Mouse (Mus musculus) bone marrow, adult 2 months (tissue): ENCODE data around the gene Tulp3.

Source experiments
- CTCF ChIP-seq: fragments of 200-500 bp; IDR thresholded peaks from 2 replicates; pipeline ENCODE4 v1.5.1; 2011; ENCODE audit warnings: low read length, control low read depth; ENCODE audit not compliant: control insufficient read depth, insufficient read depth
- POLR2A ChIP-seq: fragments of 200-500 bp; IDR thresholded peaks from 2 replicates; pipeline ENCODE4 v1.6.1; 2011; ENCODE audit warnings: low read depth, mild to moderate bottlenecking, control low read depth, low read length, borderline replicate concordance; ENCODE audit not compliant: control insufficient read depth

DNA sequence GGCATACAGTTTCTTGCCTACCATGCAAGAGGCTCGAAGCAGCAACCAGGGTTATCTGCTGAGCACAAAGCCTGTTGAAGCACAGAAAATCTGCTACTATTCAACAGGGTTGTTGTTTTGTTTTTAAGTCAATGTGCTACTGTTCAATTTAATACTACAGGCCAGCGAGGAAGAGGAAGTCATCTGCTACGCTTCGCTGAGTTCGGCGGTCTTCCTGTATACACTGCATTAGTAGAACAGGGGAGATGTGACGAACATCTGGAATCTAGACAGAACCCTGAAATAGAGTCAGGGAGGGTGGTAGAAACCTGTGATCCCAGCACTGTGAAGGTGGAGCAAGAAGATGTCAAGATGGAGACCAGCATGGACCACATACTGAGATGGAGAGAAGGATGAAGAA lies 28.1 kb upstream of the Tulp3 start:
- TF ChIP-seq CTCF = no peak
- no peak for TF ChIP-seq POLR2A
